Mouse (Mus musculus): ENCODE results near the gene Ap1s2.

Gene Ap1s2

GRCm38 (mm10) chrX:163908337-163909250 lies at the start of gene Ap1s2:
TSS of gene Ap1s2 (plus strand) at chrX:163909017.
- peak; percentile 98 for DNase-seq (ENCODE audit: low read depth, low spot score)

DNA sequence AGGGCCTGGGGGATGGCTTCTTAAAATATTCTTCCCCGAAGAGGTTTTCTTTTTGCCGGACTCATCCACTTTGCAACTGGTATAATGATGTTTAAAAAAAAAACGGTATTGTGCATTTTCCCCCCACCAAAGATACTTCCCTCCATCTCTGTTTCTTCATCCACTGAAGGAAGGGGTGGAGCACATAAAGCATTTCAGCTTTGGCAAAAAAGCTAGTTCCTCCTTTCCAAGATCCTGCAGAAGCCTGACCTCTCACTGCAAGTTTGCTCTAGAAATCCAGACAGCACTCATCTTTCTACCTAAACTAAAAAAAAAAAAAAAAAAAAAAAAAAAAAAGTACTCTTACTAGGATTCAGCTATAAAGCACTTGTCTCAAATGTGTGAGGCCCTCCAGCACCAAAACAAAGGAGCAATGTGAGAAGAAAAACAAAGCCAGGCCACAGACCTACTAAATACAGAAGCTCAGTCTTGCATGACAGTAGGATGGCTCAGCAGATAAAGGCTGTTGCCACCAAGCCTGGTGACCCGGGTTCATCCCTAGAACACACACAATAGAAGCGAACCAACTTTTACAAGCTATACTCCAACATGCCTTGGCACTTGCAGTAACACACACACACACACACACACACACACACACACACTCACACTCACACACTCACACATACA lies 41.0 kb upstream of the Ap1s2 start:
- DNase-seq (ENCODE audit: low read depth, low spot score) = no peak

- DNase-seq (ENCODE audit: low read depth, low spot score) = no peak
These were observed 40.0 kb upstream of the Ap1s2 start for GRCm38 (mm10) chrX:163868659-163869278.

DNA sequence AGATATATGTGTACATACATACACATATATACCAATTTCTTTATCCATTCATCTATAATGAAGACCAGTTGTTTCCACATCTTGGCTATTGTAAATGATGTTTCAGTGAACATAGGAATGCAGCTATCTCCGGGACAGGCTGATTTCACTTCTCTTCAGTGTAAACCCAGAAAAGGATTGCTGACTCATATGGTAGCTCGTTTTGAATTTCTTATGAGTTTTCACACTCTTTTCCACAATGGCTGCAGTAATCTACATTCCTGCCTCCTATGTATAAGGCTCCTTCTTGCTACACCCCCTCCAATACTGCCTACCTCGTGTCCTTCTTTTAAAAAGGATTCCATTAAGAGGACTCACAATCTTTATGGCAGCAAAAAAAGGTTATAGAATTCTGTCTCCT lies 32.9 kb upstream of the Ap1s2 start:
- DNase-seq (ENCODE audit: low read depth, low spot score) = peak; percentile 47

DNA sequence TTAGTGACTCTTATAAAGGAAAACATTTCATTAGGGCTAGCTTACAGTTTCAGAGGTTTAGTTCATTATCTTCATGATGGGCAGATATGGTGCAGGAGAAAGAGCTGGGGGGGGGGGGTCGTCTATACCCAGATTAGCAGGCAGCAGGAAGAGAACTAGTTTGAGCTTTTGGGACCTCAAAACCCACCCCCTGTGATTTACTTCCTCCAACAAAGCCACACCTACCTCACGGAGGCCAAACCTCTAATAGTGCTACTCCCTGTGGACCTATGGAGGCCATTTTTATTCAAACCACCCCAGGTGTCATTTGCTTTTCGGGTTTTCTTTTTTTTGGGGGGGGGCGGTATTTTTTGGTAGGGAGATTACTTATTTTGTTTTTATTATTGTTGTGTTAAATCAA lies 32.2 kb upstream of the Ap1s2 start:
- no peak for DNase-seq (ENCODE audit: low read depth, low spot score)

- DNase-seq (ENCODE audit: low read depth, low spot score) = no peak
These were observed 29.8 kb upstream of the Ap1s2 start for GRCm38 (mm10) chrX:163879039-163879438.

DNA sequence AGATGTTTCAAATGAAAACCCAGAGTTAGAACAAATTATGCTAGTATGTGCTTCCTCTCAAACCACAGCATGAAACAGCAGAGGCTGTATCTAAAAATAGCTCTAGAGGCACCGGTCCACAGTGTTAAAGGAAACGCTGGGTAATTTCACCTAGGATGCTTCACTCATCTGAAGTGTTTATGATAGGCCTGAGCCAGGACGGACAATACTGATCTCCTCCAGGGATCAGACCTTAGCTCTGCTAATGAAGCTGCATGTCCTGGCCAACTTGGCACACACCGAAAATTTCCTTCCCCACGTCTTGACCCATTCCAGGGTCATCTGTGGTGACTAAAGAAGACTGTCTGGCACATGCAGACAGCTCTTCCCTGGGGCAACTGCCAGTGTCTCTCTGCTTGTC lies 29.4 kb upstream of the Ap1s2 start:
- peak; percentile 56 for DNase-seq (ENCODE audit: low read depth, low spot score)

- no peak for DNase-seq (ENCODE audit: low read depth, low spot score)
These were observed 23.3 kb upstream of the Ap1s2 start for GRCm38 (mm10) chrX:163885539-163885981.

DNA sequence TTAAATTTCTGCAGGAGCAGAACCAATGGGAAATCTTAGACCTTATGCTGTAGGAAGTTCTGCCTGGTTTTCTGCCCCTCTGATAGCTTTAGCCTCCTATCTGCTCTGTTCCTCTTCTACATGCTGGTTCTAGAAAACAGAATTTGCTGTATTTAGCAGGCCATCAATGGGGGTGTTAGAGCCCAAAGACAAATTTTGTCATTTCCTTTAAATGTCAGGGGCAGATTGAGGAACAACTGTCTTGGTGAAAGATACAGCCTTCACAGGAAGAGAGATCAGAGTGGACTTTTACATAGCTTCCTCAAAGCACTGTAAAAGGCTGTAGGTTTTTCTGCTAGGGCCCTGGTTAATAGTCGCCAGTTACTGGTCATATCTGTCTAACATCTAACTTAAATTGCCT lies 11.5 kb upstream of the Ap1s2 start:
- DNase-seq (ENCODE audit: low read depth, low spot score) = no peak

GRCm38 (mm10) chrX:163899431-163900020 lies 9.3 kb upstream of the Ap1s2 start:
- no peak for DNase-seq (ENCODE audit: low read depth, low spot score)

- DNase-seq (ENCODE audit: low read depth, low spot score) = no peak
These were observed 2.0 kb upstream of the Ap1s2 start for GRCm38 (mm10) chrX:163906861-163907260.

DNA sequence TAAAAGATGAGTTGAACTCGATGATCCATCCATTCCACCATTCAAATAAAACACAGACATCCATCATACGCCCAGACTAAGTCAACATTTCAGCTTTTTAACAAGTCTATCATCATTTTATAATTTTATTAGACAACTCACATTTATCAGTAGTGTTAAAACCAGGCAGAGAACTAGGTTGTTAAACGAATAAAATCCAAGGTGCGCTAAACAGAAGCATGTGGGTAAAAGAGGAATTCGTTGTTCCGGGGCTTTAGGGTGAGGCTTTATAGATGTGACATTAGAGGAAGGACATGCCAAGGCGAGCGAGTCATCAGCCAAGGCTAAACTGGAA lies 847 bp upstream of the Ap1s2 start:
- DNase-seq (ENCODE audit: low read depth, low spot score) = no peak

- DNase-seq (ENCODE audit: low read depth, low spot score) = peak; percentile 29
These were observed 564 bp downstream of the Ap1s2 start for GRCm38 (mm10) chrX:163909381-163909780.

DNA sequence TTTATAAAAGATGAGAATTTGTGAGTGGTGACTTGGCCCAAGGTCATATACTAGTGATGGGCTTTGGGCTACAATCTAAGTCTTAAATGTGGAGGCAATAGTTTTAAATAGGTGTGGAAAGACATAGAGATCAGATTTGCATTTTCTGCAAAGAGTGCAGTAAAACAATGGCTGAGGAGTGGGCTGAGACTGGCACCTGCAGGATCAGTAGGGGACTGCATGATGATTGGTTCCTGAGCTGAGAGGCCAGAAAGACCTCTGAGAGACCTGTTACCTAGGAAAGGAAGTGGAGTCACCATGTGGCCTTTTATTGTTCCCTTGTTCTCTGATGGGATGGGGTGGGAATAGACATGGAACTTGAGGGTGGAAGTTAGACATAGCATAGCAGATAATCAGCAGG lies 4.0 kb downstream of the Ap1s2 start:
- DNase-seq (ENCODE audit: low read depth, low spot score) = peak; percentile 28

DNA sequence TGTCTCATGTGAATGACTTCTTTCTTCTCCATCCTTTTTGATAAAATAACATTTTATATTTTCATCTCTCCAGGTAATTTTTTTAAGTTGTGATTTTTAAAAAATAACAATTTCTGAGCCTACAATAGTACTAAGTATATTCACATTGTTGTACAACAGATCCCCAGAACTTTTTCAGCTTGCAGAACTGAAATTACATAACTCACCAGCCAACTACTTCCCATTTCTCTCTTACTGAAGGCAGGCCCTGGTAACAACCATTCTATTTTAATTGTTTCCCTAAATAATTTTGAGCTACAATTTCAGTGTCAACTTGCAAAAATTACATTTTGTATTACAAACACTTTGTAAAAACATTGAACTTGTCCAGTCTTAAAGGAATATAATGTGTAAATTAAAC lies 20.7 kb downstream of the Ap1s2 start:
- no peak for DNase-seq (ENCODE audit: low read depth, low spot score)

DNA sequence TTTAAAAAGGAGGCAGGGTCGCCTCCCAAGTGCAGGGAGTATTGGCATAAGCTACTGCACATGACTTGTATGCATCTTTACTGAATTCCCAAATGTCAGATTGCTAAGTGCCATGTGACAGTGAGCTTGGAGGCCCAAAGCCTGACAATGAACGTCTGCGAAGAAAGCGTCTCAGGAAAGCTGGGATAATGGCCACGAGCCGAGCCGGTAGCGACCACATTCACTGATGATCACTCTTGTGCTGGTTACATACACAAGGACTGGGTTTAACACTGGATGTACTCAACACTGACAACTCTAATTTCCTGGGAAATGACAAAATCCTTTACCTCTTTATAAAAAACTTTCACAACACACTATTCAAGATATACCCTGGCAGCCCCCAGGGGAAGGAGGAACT lies 25.9 kb downstream of the Ap1s2 start:
- no peak for DNase-seq (ENCODE audit: low read depth, low spot score)

GRCm38 (mm10) chrX:163938587-163938986 lies 29.8 kb downstream of the Ap1s2 start:
- DNase-seq (ENCODE audit: low read depth, low spot score) = peak; percentile 85

DNA sequence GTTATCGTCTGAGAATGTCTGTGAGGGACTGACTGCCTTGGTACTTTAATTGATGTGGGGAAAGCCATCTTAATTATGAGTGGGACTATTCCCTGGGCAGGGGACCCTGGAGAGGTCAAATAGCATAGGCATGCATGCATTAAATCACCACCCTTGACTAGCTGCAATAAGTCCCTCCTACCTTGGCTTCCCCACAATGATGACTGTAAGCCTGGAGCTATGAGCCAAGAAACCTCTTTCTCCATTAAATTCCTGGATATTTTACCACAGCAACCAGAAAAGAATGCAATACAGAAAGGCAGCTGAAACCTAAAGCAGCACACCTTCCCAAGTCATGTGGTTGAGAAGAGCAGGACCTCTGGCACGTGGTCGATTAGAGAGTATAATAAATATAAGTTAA lies 35.6 kb downstream of the Ap1s2 start:
- no peak for DNase-seq (ENCODE audit: low read depth, low spot score)

DNA sequence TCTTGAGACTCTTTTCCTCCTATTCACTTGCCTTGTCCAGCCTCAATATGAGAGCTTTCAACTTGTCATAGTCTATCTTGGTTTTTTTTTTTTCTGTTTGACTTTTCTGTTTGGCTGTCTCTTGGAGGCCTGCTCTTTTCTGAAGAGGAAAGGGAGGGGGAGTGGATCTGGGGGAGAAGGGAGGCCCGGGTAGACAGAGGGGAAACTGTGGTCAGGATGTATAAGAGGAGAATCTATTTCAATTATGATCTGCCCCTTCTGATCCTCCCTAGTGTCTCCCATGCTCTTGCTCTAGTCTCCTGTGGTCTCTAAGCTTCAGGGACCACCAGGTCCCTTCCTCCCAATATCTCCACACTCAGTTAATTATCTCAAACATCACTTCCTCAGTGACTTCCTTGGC lies 42.8 kb downstream of the Ap1s2 start:
- no peak for DNase-seq (ENCODE audit: low read depth, low spot score)

- DNase-seq (ENCODE audit: low read depth, low spot score) = no peak
These were observed 48.6 kb downstream of the Ap1s2 start for GRCm38 (mm10) chrX:163957381-163957780.

DNA sequence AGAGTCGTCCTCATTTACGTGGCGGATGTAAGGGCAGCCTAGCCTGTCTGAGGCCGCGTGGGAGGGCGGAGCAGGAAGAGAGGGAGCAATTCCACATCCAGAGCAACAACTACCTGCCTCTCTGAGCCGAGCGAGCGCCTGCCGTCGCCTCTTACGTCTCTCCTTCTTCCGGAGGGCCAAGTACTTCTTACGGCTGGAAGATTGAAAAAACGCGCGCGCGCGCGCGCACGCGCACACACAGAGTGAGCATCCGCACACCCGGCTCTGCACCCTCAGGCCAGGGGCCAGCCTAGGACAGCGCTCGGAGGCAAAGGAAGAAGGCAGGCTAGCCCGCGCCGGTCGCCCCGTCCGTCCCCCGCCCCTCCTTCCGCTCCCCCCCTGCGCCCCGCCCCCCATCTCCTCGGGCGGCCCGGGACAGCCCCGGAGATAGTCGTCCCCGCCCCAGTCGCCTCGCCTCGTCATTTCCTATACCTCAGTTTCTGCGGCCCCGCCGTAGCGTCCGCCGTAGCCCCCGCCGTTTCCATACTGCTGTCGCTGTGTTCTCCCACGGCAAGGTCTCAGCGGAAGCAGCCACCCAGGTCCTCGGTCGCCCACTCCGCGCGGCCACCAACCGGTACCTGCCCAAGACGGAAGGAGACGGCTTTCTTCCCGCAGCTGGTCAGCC lies 49.1 kb downstream of the Ap1s2 start:
- DNase-seq (ENCODE audit: low read depth, low spot score) = peak; percentile 68

- peak; percentile 94 for DNase-seq (ENCODE audit: low read depth, low spot score)
These were observed 49.7 kb downstream of the Ap1s2 start, which contains the start of gene Zrsr2 for GRCm38 (mm10) chrX:163958467-163958875. TSS of gene Zrsr2 (minus strand) at chrX:163958661.
